Mouse (Mus musculus) kidney, adult 11 months (tissue): ENCODE data around the gene Ccn5.
A peak's percentile ranks its signal among the peaks of the same experiment; 100 is the strongest.

ENCODE experiments used
- DNase-seq: peaks from one replicate; pipeline ENCODE4 v3.0.0; 2022

Ccn5 gene

DNA sequence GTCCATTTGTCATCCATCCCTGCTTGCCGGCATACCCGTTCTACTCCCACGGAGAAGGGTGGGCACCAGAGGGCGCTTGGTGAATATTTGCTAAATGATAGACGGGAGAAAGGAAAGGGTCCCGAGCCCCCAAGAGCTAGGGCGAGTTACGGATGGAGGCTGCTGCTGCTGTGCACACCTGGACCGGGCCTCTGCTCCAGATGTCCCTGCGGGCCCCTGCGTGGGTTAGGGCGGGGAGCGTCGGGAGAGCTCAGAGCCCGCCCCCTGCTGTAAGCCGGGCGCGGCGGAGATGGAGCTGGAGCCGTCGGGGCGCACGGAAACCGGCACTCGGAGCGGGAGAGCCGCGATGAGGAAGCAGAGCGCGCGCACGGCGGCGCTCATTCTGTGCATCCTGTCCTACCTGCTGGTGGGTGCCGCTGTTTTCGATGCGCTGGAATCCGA lies 32.8 kb downstream of the Ccn5 start, which contains the start of gene Kcnk15:
Gene Kcnk15 (plus strand): TSS at position 191 of the 441 bp plus-strand sequence.
- no peak for DNase-seq

DNA sequence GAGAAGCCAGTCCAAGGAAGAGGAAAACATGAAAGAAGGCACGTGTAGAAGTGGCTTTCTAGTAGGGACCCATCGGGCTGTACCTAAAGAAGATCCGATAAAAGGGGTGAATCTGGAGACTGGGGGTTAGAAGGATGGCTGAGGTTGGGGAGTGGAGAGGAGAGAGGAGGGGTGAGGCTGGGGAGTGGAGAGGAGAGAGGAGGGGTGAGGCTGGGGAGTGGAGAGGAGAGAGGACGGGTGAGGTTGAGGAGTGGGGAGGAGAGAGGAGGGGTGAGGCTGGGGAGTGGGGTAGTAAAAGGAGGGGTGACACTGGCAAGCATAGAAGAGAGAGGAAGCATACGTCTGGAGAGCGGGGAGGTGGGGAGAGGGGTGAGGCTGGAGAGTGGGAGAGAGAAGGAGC lies 36.6 kb downstream of the Ccn5 start:
- DNase-seq = no peak

GRCm38 (mm10) chr2:163858254-163858947 lies 37.7 kb downstream of the Ccn5 start:
- DNase-seq = no peak

DNA sequence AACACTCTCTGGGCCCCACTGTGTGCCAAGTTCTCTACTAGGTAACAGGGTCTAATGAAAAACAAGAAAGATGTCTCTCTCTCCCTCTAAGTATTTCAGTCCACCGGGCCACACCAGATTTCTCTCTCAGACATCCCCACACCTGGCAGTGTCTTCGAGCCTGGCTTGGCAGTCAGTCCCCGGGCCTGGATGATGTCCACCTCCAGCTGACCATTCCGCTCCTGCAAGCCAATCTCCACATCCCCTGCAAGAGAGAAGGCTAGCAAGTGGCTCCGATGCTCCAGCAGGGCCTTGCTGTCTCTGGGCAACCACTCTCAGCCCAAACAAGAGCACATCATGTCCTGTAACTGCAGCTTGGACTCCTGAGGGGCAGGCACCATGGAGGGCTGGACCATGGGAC lies 44.6 kb downstream of the Ccn5 start:
- DNase-seq = no peak

GRCm38 (mm10) chr2:163866061-163866460 lies 45.4 kb downstream of the Ccn5 start:
- DNase-seq = no peak

- no peak for DNase-seq
Observed at GRCm38 (mm10) chr2:163869783-163870182, 49.1 kb downstream of the Ccn5 start.

DNA sequence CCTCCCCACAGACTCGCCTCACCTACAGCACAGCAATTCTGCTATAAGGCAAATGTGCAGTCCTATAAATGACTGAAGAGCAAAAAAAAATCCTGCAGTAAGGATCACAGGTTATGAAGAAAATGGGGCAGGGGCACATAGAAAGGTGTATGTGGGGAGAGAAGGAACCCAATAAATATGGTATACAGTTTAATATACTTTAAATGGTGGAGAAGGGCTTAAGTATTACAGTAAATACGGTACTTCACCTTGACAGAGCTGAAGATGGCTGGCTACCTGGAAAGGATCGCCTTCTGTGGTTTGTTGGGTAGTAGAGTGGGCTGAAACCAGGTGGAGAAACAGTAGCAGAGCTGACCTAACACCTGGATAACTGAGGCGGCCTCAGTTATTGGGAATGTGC lies 50.6 kb downstream of the Ccn5 start:
- DNase-seq = no peak

GRCm38 (mm10) chr2:163871906-163872305 lies 51.2 kb downstream of the Ccn5 start:
- no peak for DNase-seq

DNA sequence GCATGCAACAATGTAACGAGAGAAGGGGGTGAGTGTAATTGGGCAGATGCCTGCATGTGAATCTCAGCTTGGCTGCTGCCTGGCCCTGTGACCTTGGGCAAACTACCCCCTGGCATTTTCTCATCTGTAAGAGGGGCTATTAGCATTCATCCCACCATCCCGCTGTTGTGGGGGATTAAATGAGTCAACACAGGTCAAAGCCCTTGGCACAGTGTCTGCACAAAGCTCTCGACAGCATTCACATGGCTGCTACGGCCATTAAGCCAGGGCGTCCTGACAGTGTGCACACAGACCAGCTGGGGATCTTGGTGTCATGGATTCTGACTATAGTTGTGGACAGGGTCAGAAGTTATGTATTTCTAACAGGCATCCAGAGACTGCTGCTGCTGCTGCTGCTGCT lies 54.2 kb downstream of the Ccn5 start:
- no peak for DNase-seq

DNA sequence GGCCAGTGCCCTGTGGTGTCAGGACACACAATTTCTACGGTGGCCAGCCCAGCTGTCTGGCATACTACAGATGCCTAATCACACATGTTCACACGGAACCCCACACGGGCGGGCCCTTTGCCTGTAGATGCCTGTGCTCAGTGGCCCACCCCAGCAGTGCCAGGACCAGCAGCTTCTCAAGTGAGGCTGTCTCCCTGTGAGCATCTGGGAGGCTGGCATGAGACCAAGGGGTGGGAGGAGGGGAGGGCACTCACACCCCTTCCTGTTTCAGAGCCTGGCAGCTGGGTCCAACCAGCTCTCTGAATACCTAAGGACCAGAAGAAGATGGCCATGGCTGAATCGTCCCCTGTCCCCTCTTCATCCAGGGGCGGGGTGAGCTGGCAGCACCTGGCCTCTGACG lies 54.8 kb downstream of the Ccn5 start:
- no peak for DNase-seq

DNA sequence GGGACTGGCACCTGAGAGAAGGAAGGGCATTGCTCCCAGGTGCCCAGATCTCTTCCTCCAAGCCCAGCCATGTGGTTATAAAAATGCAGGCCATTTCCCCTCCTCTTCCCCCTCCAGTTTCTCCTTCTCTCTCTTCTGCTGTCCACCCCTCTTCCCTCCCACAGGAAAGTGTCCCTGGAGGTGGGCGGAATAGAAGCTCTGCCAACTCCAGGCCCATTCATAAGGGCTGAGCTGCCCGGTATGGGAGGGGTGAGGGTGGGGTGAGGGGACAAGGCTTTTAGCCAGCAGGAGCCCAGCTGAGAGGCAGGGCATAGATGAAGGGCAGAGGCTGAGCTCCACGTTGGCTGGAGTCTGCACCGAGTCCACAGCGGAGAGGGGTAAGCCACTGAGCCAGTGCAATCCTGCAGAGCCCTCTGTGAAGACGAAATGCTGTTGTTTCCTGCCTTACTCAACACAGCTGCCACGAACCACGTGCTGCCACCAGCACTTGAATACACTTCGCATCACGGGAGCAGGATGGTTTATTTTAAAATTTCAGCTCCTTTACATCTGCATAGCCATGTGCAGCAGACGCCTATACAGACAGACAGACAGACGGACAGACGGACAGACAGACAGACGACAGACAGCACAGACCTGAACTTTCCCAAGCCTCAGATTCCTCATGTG lies 56.3 kb downstream of the Ccn5 start:
- DNase-seq = no peak

- DNase-seq = peak; percentile 8
Observed at GRCm38 (mm10) chr2:163880891-163881290, 60.2 kb downstream of the Ccn5 start.
